Mouse (Mus musculus) neutrophil, adult 65 days (primary cell): ENCODE results near the gene Chst10. TPM values are rescaled to one million over a fixed set of nuclear protein-coding genes. Genes with fewer than 3 reads are reported as not detected.

Experiments used
- total RNA-seq: library from RNA; stranded (reverse); gene quantifications from 2 replicates; pipeline ENCODE4 v1.2.4, GENCODE M21; 2023

Gene Chst10
- total RNA-seq = 0.38 and 0.88 TPM in 2 replicates

GRCm38 (mm10) chr1:38897431-38898248 is at the start of gene Chst10:
Gene Chst10 (minus strand): TSS chr1:38898161.

GRCm38 (mm10) chr1:38938849-38939248 is 40.9 kb upstream of the Chst10 start, which contains the start of gene Nms:
Gene Nms (plus strand): TSS chr1:38939149.

GRCm38 (mm10) chr1:38836477-38836872 is 61.5 kb downstream of the Chst10 start, which contains the start of gene Lonrf2:
Gene Lonrf2 (minus strand): TSS chr1:38836711.

Other genes starting within 250 kb of the Chst10 start
- gene Aff3, start 233.2 kb downstream of the Chst10 start, total RNA-seq = 5.2 and 6.0 TPM in 2 replicates
- 0.09 TPM in 1 of 2 replicates, not detected in the other for gene Lonrf2, start 61.5 kb downstream of the Chst10 start, total RNA-seq
- not detected in 2 replicates for gene Nms, start 41.0 kb upstream of the Chst10 start, total RNA-seq
- 39.6 and 48.0 TPM in 2 replicates for gene Pdcl3, start 87.4 kb upstream of the Chst10 start, total RNA-seq